ENCODE assay signal across 10 mouse cellular contexts in the genomic region with DNA sequence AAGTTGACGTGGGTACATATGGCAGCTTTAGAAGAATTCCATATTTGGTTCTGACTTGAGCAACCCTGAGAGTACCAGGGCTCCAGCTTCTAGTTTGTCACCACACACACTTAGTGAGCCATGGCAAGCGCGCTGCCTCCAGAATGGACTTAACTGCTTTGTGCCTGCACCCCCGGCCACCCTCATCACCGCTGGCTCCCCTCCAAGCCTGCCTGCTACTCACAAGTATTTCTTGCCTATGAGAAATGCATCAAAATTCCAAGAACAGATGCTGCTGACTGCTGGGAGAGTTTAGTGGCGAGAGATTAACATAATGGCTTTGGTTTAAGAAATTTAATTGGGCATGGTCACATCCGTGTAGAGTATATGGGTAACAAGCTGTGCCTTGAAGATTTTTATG. TPM values are rescaled to one million over a fixed set of nuclear protein-coding genes. Genes with fewer than 3 reads are reported as not detected.
DNase-seq lines count a peak whose midpoint lies in the region; ATAC-seq lines count a peak whose summit lies in the region.
"Had no signal": no experiment of that assay in that cellular context is flagged by ENCODE, and none has a peak within 500 bp of the region (broad histone marks: within the 10 kb centered on the region; RNA-seq: fewer than 3 reads in every experiment).

No protein-coding gene starts in this region.

- H3K27me3 ChIP-seq in hindbrain, embryonic 12.5 days: no peaks in the 10 kb centered on the region
- H3K27me3 ChIP-seq in hindbrain, embryonic 10.5 days (ENCODE audit: insufficient read depth, poor library complexity, severe bottlenecking): no peaks in the 10 kb centered on the region
- H3K27me3 ChIP-seq in limb, embryonic 13.5 days: no peaks in the 10 kb centered on the region
- H3K27me3 ChIP-seq in kidney, embryonic 16.5 days (ENCODE audit: insufficient read depth, low read length): no peaks in the 10 kb centered on the region
- H3K27me3 ChIP-seq: heart, embryonic 13.5 days; liver, embryonic 13.5 days had no signal

- WGBS in hindbrain, embryonic 12.5 days: 63% methylated on average over 7 of the region's 7 CpGs
- 88% methylated on average over 7 of the region's 7 CpGs for WGBS in hindbrain, embryonic 10.5 days
- 29% methylated on average over 7 of the region's 7 CpGs for WGBS in limb, embryonic 13.5 days
- 75% methylated on average over 7 of the region's 7 CpGs for WGBS in kidney, embryonic 16.5 days

- ATAC-seq in hindbrain, embryonic 12.5 days (ENCODE audit: low FRiP score): peak; percentile 49; the same call in 1 of the 2 replicates
- peak; percentile 85 for ATAC-seq in frontal cortex, adult (ENCODE audit: low TSS enrichment)
- ATAC-seq in limb, embryonic 13.5 days (ENCODE audit: low FRiP score, low read depth): peak; percentile 69; the same call in 1 of the 2 replicates
- ATAC-seq in kidney, embryonic 16.5 days (ENCODE audit: low FRiP score, low TSS enrichment): no peak

- no peak overlapping the region for H3K4me2 ChIP-seq in hindbrain, embryonic 12.5 days (replicated peaks)
- peak overlapping the region; percentile 12; the same call in 1 of the 2 replicates for H3K4me2 ChIP-seq in limb, embryonic 13.5 days (replicated peaks)
- no peak overlapping the region for H3K4me2 ChIP-seq in kidney, embryonic 16.5 days (replicated peaks; ENCODE audit: low read depth, low read length)
- H3K4me2 ChIP-seq: heart, embryonic 13.5 days; liver, embryonic 13.5 days had no signal

- H3K9ac ChIP-seq in hindbrain, embryonic 12.5 days: no peak overlapping the region
- H3K9ac ChIP-seq in limb, embryonic 13.5 days: no peak overlapping the region
- no peak overlapping the region for H3K9ac ChIP-seq in kidney, embryonic 16.5 days (replicated peaks; ENCODE audit: low read length)
- H3K9ac ChIP-seq: heart, embryonic 13.5 days; liver, embryonic 13.5 days had no signal

- H3K4me1 ChIP-seq in hindbrain, embryonic 12.5 days: peaks cover 29% of the 10 kb centered on the region
- H3K4me1 ChIP-seq in hindbrain, embryonic 10.5 days (replicated peaks): peaks cover 17% of the 10 kb centered on the region
- peaks cover 46% of the 10 kb centered on the region for H3K4me1 ChIP-seq in limb, embryonic 13.5 days
- H3K4me1 ChIP-seq in kidney, embryonic 16.5 days (ENCODE audit: insufficient read depth, low read length): peaks cover 10% of the 10 kb centered on the region
- H3K4me1 ChIP-seq: liver, embryonic 13.5 days had no signal

- no peak for DNase-seq in hindbrain, embryonic 10.5 days (ENCODE audit: low spot score)
- peak; percentile 47 for DNase-seq in NIH3T3 (ENCODE audit: low read depth)
- DNase-seq in adrenal gland, postnatal 14 days: no peak
- no peak for DNase-seq in spleen, postnatal 36 days (ENCODE audit: low spot score in 2 of 2)
- DNase-seq: liver, embryonic 13.5 days had no signal

- H3K27ac ChIP-seq in hindbrain, embryonic 12.5 days: no peak overlapping the region
- H3K27ac ChIP-seq in hindbrain, embryonic 10.5 days: no peak overlapping the region
- H3K27ac ChIP-seq in limb, embryonic 13.5 days: no peak overlapping the region
- no peak overlapping the region for H3K27ac ChIP-seq in kidney, embryonic 16.5 days (ENCODE audit: low read length)
- H3K27ac ChIP-seq: heart, embryonic 13.5 days; liver, embryonic 13.5 days had no signal

- H3K9me3 ChIP-seq in hindbrain, embryonic 12.5 days (replicated peaks): no peaks in the 10 kb centered on the region
- H3K9me3 ChIP-seq in hindbrain, embryonic 10.5 days: no peaks in the 10 kb centered on the region
- H3K9me3 ChIP-seq in limb, embryonic 13.5 days: no peaks in the 10 kb centered on the region
- no peaks in the 10 kb centered on the region for H3K9me3 ChIP-seq in kidney, embryonic 16.5 days (ENCODE audit: low read length)
- H3K9me3 ChIP-seq: heart, embryonic 13.5 days; liver, embryonic 13.5 days had no signal

- no peaks in the 10 kb centered on the region for H3K36me3 ChIP-seq in hindbrain, embryonic 12.5 days
- H3K36me3 ChIP-seq in hindbrain, embryonic 10.5 days: 0 out of 2 replicates have a peak, but pooled peaks cover 2% of the 10 kb centered on the region
- H3K36me3 ChIP-seq in limb, embryonic 13.5 days: no peaks in the 10 kb centered on the region
- no peaks in the 10 kb centered on the region for H3K36me3 ChIP-seq in kidney, embryonic 16.5 days (ENCODE audit: insufficient read depth, low read length)
- H3K36me3 ChIP-seq: heart, embryonic 13.5 days; liver, embryonic 13.5 days had no signal

- H3K4me3 ChIP-seq in hindbrain, embryonic 12.5 days: no peak overlapping the region
- H3K4me3 ChIP-seq in hindbrain, embryonic 10.5 days: no peak overlapping the region
- H3K4me3 ChIP-seq in limb, embryonic 13.5 days: no peak overlapping the region
- H3K4me3 ChIP-seq in kidney, embryonic 16.5 days (ENCODE audit: low read length): no peak overlapping the region
- H3K4me3 ChIP-seq: heart, embryonic 13.5 days; liver, embryonic 13.5 days had no signal

RNA-seq across cellular contexts. Expression of gene Fat4, which starts 48.0 kb away (rescaled TPM):
- polyA plus RNA-seq in hindbrain, embryonic 12.5 days (2016; fragmentation: Nextera tagmentation; extraction: Ambion mirVana): 14.6 and 17.1 TPM in 2 replicates
- 6.6 and 10.3 TPM in 2 replicates for polyA plus RNA-seq in hindbrain, embryonic 10.5 days (2016; fragmentation: Nextera tagmentation; extraction: Ambion mirVana)
- 14.2 and 14.3 TPM in 2 replicates for polyA plus RNA-seq in limb, embryonic 13.5 days (2015; fragmentation: Nextera tagmentation; extraction: Ambion mirVana)
- total RNA-seq in adrenal gland, postnatal 14 days (2021): 17.3 and 18.7 TPM in 2 replicates
- polyA plus RNA-seq in kidney, embryonic 16.5 days (2015; fragmentation: Nextera tagmentation; extraction: Ambion mirVana): 5.8 and 7.1 TPM in 2 replicates
